Mouse (Mus musculus) activated CD4-positive, CD25-positive, alpha-beta regulatory T cell, adult 4 months (primary cell): ENCODE measurements around the gene Abcc10. TPM values are rescaled to one million over a fixed set of nuclear protein-coding genes. Genes with fewer than 3 reads are reported as not detected.

Source experiments
- ATAC-seq: one replicate; pipeline ENCODE4 v1.8.0; 2017
- polyA plus RNA-seq, 2 experiments: library from polyadenylated mRNA; unstranded; fragments of 100-300 nt; shearing (Covaris generic); gene quantifications; one replicate each; pipeline ENCODE4 v1.2.1; 2017

Abcc10 gene
- polyA plus RNA-seq, 2 experiments from 2014 or later = 2.4 to 4.3 TPM

GRCm38 (mm10) chr17:46255147-46255546 is 73.0 kb downstream of the Abcc10 start:
- no peak for ATAC-seq

DNA sequence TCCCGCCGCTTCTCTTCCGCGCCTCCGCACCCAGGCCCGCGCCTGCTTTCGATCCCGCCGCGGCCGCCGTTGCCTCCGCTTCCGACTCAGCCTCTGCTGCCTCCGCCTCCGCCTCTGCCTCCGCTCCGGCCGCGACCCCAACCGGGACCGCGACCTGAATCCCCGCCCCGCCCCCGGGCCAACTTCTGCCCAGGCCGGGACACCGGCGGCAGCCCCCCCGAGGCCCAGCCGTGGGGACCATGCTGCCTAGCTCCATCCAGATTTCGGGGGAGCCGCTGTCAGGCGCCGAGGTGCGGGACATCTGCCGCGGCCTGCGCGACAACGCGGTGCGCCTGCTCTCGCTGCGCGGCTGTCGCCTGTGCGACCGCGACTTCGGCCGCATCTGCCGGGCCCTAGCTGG is 74.0 kb downstream of the Abcc10 start:
- ATAC-seq = peak; percentile 16

- peak; percentile 80 for ATAC-seq
Observed at GRCm38 (mm10) chr17:46253452-46254084, 74.6 kb downstream of the Abcc10 start, which contains the start of gene Lrrc73. TSS of gene Lrrc73 (plus strand) at chr17:46253531.

Other genes starting within 250 kb of the Abcc10 start
- 100 to 1,000 TPM; 101 to 132 TPM for gene Mrps18a, start 217.4 kb downstream of the Abcc10 start, polyA plus RNA-seq
- 1 to 10 TPM; 1.5 TPM for gene Rsph9, start 184.1 kb downstream of the Abcc10 start, polyA plus RNA-seq
- gene Mad2l1bp, start 174.8 kb downstream of the Abcc10 start, polyA plus RNA-seq = 10 to 100 TPM; 59.6 to 59.9 TPM
- 10 to 100 TPM; 39.6 to 55.7 TPM for gene Gtpbp2, start 167.3 kb downstream of the Abcc10 start, polyA plus RNA-seq
- 1 to 10 TPM; 8.3 to 10.0 TPM for gene Polh, start 125.7 kb downstream of the Abcc10 start, polyA plus RNA-seq
- 10 to 100 TPM; 21.3 to 29.8 TPM for gene Xpo5, start 125.6 kb downstream of the Abcc10 start, polyA plus RNA-seq
- 100 to 1,000 TPM in 1 of 2 experiments, 10 to 100 TPM in 1; 86.1 to 118 TPM for gene Polr1c, start 80.3 kb downstream of the Abcc10 start, polyA plus RNA-seq
- 10 to 100 TPM; 56.0 to 56.2 TPM for gene Yipf3, start 80.3 kb downstream of the Abcc10 start, polyA plus RNA-seq
- gene Lrrc73, start 74.8 kb downstream of the Abcc10 start, polyA plus RNA-seq = under 1 TPM in 1 of 2 experiments, not detected in 1; 0.42 TPM
- 10 to 100 TPM; 22.5 to 24.1 TPM for gene Tjap1, start 45.3 kb downstream of the Abcc10 start, polyA plus RNA-seq
- gene Dlk2, start 30.9 kb downstream of the Abcc10 start, polyA plus RNA-seq = not detected
- gene Zfp318, start 55.4 kb upstream of the Abcc10 start, polyA plus RNA-seq = 1 to 10 TPM; 5.4 TPM
- not detected for gene Crip3, start 100.6 kb upstream of the Abcc10 start, polyA plus RNA-seq
- not detected for gene Slc22a7, start 110.1 kb upstream of the Abcc10 start, polyA plus RNA-seq
- gene Ttbk1, start 159.3 kb upstream of the Abcc10 start, polyA plus RNA-seq = 1 to 10 TPM in 1 of 2 experiments, under 1 TPM in 1; 0.49 to 1.5 TPM
- 10 to 100 TPM; 11.1 to 13.4 TPM for gene Dnph1, start 168.4 kb upstream of the Abcc10 start, polyA plus RNA-seq
- gene Cul9, start 218.0 kb upstream of the Abcc10 start, polyA plus RNA-seq = 1 to 10 TPM; 2.7 to 3.5 TPM
- 10 to 100 TPM in 1 of 2 experiments, 1 to 10 TPM in 1; 6.3 to 10.9 TPM for gene Srf, start 227.8 kb upstream of the Abcc10 start, polyA plus RNA-seq